Mouse (Mus musculus) MEL (cell line): ENCODE results near the gene Map3k21.

ENCODE experiments used
- CTCF ChIP-seq, 3 experiments: IDR thresholded peaks in 2 of 3; conservative IDR thresholded peaks in 1 of 3; 2 replicates each; pipeline ENCODE4 v1.5.1; 2011 to 2012; ENCODE audit warnings: low read length in 3 of 3, low read depth in 2 of 3, mild to moderate bottlenecking in 2 of 3, improper control_type of control experiment in 1 of 3, inconsistent platforms in 1 of 3, mixed read lengths in 1 of 3, moderate library complexity in 1 of 3; ENCODE audit not compliant: control insufficient read depth in 1 of 3, insufficient read depth in 1 of 3, poor library complexity in 1 of 3, severe bottlenecking in 1 of 3
- MAX ChIP-seq: IDR thresholded peaks from 2 replicates; pipeline ENCODE4 v1.6.1; 2011; ENCODE audit warnings: low read length, improper control_type of control experiment
- MEF2A ChIP-seq: IDR thresholded peaks from 2 replicates; pipeline ENCODE4 v1.6.1; 2014; ENCODE audit warnings: low read depth, mild to moderate bottlenecking, inconsistent platforms, low read length, improper control_type of control experiment; ENCODE audit not compliant: poor library complexity, insufficient replicate concordance, severe bottlenecking; ENCODE audit errors: extremely low read depth

DNA sequence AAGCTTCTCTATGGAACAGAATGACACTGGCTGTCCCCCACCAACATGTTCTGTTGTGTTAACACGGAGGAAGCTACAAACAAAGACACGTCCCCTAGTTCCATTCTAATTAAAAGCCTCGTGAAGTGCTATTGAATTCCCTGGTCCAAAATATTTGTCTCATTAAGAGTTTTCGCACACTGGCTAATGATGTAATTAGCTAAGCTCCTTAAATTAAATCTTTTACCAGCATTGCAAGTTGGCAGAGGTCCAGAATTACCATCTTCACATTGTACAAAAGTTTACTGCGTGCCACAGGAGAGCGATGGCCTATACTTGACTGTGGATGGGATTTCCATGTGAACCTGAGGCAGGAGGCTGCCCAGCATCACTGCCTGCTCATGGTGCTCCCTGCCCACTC is 51.5 kb downstream of the Map3k21 start:
- TF ChIP-seq MEF2A (no peak), MAX (no peak), CTCF (IDR thresholded peaks at IDR 0.05 in 2 of 3, conservative IDR thresholded peaks at IDR 0.05 in 1 of 3; ENCODE audit: control insufficient read depth in 1 of 3, insufficient read depth in 1 of 3, low read depth in 2 of 3, low read length in 3 of 3, poor library complexity in 1 of 3, severe bottlenecking in 1 of 3) (no peak)
